Mouse (Mus musculus) lung, embryonic 14.5 days (tissue): ENCODE data around the gene Lrp1. TPM values are rescaled to one million over a fixed set of nuclear protein-coding genes. Genes with fewer than 3 reads are reported as not detected.

Experiments
- ATAC-seq: fragments of 200-750 bp; cut with Nextera tagmentation; 2 replicates; pipeline ENCODE4 v1.8.0; 2017; ENCODE audit warnings: mild to moderate bottlenecking, moderate TSS enrichment, moderate library complexity; ENCODE audit not compliant: insufficient read depth
- DNase-seq: peaks from one replicate; pipeline ENCODE4 v3.0.0-alpha.2; 2015
- H3K27ac ChIP-seq: fragments of 300-500 bp; sonication (generic); 2 replicates; pipeline ENCODE4 v1.5.1; 2014; ENCODE audit warnings: low read depth, mild to moderate bottlenecking, moderate library complexity
- H3K27me3 ChIP-seq: fragments of 300-500 bp; sonication (generic); 2 replicates; pipeline ENCODE4 v1.6.1; 2014; ENCODE audit warnings: low read length, control low read depth; ENCODE audit not compliant: insufficient read depth
- H3K36me3 ChIP-seq: fragments of 300-500 bp; sonication (generic); 2 replicates; pipeline ENCODE4 v1.6.1; 2014; ENCODE audit warnings: control low read depth; ENCODE audit not compliant: insufficient read depth
- H3K4me1 ChIP-seq: fragments of 300-500 bp; sonication (generic); 2 replicates; pipeline ENCODE4 v1.6.1; 2014; ENCODE audit warnings: antibody characterized with exemption, control low read depth; ENCODE audit not compliant: insufficient read depth
- H3K4me2 ChIP-seq: fragments of 300-500 bp; sonication (generic); 2 replicates; pipeline ENCODE4 v1.6.1; 2014; ENCODE audit warnings: mild to moderate bottlenecking
- H3K4me3 ChIP-seq: fragments of 300-500 bp; sonication (generic); 2 replicates; pipeline ENCODE4 v1.5.1; 2014; ENCODE audit warnings: low read depth, low read length
- H3K9ac ChIP-seq: fragments of 300-500 bp; sonication (generic); 2 replicates; pipeline ENCODE4 v1.6.1; 2014
- H3K9me3 ChIP-seq: fragments of 300-500 bp; sonication (generic); 2 replicates; pipeline ENCODE4 v1.6.1; 2016; ENCODE audit warnings: low read depth, low read length, control low read depth
- CTCF ChIP-seq: IDR thresholded peaks from 2 replicates; pipeline ENCODE4 v1.5.1; 2016; ENCODE audit warnings: antibody characterized with exemption, low read depth
- WGBS: fragments of 180-500 bp; shearing (Covaris S2); extraction: QIAGEN DNeasy Blood & Tissue Kit; methylation state at CpG from one replicate; pipeline ENCODE4 v1.1.7; 2014; 5-methylcytosine and 5-hydroxymethylcytosine counted together
- polyA plus RNA-seq: library from polyadenylated mRNA; unstranded; fragments of >200 nt; fragmentation: Nextera tagmentation; extraction: Ambion mirVana; gene quantifications from 2 replicates; pipeline ENCODE4 v1.2.1, GENCODE M21; 2014

Lrp1 gene
- polyA plus RNA-seq, 1 experiment from 2014 or later, result 68.7 TPM

DNA sequence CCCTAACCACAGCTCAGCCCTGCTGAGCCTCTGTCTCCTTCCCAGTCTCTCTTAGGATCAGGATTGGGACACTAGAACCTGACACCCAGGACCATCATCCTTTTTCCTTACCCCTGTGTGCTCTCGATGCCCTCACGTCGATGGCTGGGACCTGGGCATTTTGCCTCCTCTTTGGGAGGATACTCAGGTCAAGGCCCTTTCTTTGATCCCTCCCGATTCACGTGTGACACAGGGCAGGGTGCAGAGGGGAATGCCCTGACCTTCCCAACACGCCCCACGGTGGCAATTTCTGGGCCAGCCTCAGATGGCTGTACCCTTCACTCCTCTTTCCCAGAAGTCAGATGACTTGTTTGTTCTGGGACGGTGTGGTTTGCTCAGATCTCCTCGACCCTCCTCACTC lies 43.8 kb downstream of the Lrp1 start:
- no peak overlapping the region for H3K27ac ChIP-seq
- WGBS, result 72% methylated on average over 9 of the region's 9 CpGs
- H3K4me1 ChIP-seq, result no peaks in the 10 kb centered on the region
- H3K4me2 ChIP-seq, result no peak overlapping the region
- no peaks in the 10 kb centered on the region for H3K9me3 ChIP-seq
- no peak for DNase-seq
- no peak for ATAC-seq
- H3K27me3 ChIP-seq, result no peaks in the 10 kb centered on the region
- no peak for TF ChIP-seq CTCF
- H3K9ac ChIP-seq, result no peak overlapping the region
- H3K36me3 ChIP-seq, result peaks cover 91% of the 10 kb centered on the region
- H3K4me3 ChIP-seq, result no peak overlapping the region

DNA sequence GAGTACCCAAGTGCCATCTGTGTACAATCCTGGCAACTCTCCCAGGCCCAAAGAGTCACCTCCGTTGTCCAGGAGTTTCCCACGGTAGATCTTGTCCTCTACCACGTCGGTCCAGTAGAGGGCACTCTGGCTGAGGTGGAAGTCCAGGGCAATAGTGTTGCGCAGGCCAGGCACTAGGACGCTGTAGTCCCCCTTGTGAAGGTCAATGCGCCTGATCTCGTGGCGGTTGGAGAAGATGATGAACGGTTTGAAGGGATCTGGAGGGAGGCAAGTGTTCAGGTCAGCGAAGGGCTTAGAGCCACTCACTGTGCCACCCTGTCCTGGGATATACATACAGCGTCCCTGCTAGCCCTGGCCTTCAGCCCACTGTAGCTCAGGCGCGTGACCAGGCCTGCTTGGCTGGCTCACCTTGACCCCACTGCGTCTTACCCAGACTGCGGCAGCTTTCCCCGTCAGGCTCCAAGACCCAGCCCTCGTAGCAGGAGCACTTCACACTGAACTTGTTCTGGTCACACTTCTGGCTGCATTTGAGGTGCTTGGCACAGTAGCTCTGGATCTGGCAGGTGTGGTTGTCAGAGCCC lies 44.5 kb downstream of the Lrp1 start:
- peak; percentile 81 for TF ChIP-seq CTCF
- no peaks in the 10 kb centered on the region for H3K9me3 ChIP-seq
- H3K27me3 ChIP-seq, result no peaks in the 10 kb centered on the region
- H3K27ac ChIP-seq, result no peak overlapping the region
- H3K9ac ChIP-seq, result no peak overlapping the region
- H3K4me2 ChIP-seq, result no peak overlapping the region
- no peak overlapping the region for H3K4me3 ChIP-seq
- peak; percentile 76 for DNase-seq
- ATAC-seq, result peak; percentile 15; the same call in 1 of the 2 replicates
- WGBS, result 59% methylated on average over 18 of the region's 18 CpGs
- H3K4me1 ChIP-seq, result no peaks in the 10 kb centered on the region
- peaks cover 90% of the 10 kb centered on the region for H3K36me3 ChIP-seq

DNA sequence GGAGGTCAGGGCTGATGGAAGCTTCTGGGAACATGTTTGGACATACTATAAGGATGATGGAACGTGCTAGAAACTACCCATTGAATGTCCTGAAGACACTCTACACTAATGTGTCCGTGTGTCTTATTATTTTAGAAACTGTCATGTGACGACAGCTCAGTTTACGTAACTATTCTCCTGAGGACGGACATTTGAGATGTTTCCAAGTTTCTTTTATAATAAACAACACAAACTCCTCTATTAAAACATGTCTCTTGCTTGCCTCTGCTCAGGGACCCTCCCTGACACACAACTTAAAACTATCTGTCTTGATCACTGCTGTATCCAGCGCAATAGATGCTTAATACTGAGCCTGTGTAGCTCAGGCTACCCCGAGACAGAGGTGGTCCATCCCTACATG lies 45.2 kb downstream of the Lrp1 start:
- H3K4me2 ChIP-seq, result no peak overlapping the region
- no peak overlapping the region for H3K4me3 ChIP-seq
- H3K27me3 ChIP-seq, result no peaks in the 10 kb centered on the region
- H3K9me3 ChIP-seq, result no peaks in the 10 kb centered on the region
- TF ChIP-seq CTCF, result no peak
- ATAC-seq, result no peak
- H3K36me3 ChIP-seq, result peaks cover 92% of the 10 kb centered on the region
- DNase-seq, result no peak
- no peak overlapping the region for H3K9ac ChIP-seq
- H3K4me1 ChIP-seq, result no peaks in the 10 kb centered on the region
- no peak overlapping the region for H3K27ac ChIP-seq
- 71% methylated on average over 7 of the region's 7 CpGs for WGBS

DNA sequence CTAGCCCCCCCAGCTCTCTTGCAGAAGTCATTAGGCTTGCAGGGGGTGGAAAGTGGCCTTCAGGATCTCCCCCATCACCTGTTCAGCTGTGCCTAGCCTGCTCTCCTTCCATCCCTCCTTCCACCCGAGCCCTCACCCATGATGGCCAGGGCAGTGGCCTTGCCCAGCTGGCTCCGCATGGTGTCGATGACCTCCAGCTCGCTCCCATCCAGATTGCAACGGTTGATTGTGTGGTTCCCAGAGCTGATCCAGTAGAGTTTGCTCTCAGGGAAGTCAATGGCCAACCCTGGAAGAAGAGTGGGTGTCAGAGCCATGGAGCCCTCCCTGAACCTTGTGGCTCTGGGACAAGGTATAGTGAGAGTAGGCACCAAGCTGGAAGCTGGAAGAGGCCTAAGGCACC lies 48.7 kb downstream of the Lrp1 start:
- Histone ChIP-seq H3K9me3 (no peaks in the 10 kb centered on the region), H3K36me3 (peaks cover 85% of the 10 kb centered on the region), H3K4me2 (no peak overlapping the region), H3K4me1 (no peaks in the 10 kb centered on the region), H3K27ac (no peak overlapping the region), H3K4me3 (no peak overlapping the region), H3K9ac (no peak overlapping the region), H3K27me3 (no peaks in the 10 kb centered on the region)
- ATAC-seq (no peak), DNase-seq (no peak)
- no peak for TF ChIP-seq CTCF
- WGBS, result 91% methylated on average over 5 of the region's 5 CpGs

DNA sequence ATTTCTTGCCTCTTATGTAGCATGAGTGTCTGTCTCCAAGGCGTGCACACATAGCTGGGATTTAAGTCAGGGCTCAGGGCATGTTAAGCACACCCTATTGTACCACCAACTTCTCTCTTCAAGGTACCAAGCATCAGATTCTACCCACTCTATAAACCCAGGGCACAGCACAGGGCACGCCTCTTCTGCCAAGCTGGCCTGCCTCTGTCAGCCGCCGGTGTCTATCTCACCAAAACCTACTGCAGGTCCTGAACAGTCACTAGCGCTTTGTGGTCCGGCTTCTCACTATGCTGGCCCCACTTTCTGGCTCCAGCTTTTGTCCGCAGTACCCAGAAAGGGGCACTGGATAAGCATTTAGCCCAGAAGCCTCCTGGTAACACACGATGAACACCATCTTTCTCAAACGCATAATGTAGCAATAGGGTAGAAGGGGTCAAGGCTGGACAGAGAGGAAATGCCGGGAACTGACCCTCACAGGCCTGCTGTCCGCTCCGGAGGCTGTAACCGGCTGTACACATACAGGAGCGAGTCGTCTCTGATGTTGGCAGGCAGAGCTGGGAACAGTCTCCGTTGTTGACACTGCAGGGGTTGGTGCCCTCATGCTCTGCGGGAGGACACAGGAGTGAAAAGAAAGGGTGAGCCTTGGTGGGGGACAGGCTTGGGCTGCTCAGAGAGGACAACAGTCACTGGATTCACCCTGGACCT lies 49.9 kb downstream of the Lrp1 start:
- DNase-seq, result no peak
- Histone ChIP-seq H3K4me2 (no peak overlapping the region), H3K4me1 (no peaks in the 10 kb centered on the region), H3K4me3 (no peak overlapping the region), H3K36me3 (peaks cover 85% of the 10 kb centered on the region), H3K9ac (no peak overlapping the region), H3K27ac (no peak overlapping the region), H3K9me3 (no peaks in the 10 kb centered on the region), H3K27me3 (no peaks in the 10 kb centered on the region)
- no peak for ATAC-seq
- no peak for TF ChIP-seq CTCF
- 81% methylated on average over 17 of the region's 17 CpGs for WGBS

DNA sequence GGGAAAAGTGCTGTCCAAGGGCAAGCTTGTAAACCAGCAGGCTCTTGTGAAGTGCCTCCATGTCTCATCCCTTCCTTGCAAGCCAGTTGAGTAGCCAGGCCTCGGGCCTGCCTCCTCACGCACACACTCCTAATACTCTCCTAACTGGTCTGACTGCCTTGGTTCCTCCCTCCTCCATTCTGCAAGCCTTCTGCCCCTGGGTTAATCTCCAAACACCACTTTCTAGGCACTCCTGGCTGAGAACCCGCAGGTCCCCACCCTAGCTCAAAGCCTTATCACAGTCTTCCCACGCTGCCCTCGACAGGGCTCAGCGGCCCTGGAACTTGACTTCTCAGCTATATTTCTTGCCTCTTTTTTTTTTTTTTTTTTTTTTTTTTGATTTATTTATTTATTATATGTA lies 50.6 kb downstream of the Lrp1 start:
- TF ChIP-seq CTCF, result no peak
- H3K27ac ChIP-seq, result peak overlapping the region; percentile 9; the same call in 1 of the 2 replicates
- H3K9me3 ChIP-seq, result no peaks in the 10 kb centered on the region
- peaks cover 83% of the 10 kb centered on the region for H3K36me3 ChIP-seq
- H3K27me3 ChIP-seq, result no peaks in the 10 kb centered on the region
- H3K9ac ChIP-seq, result no peak overlapping the region
- ATAC-seq (peak; percentile 22; the same call in 1 of the 2 replicates), DNase-seq (peak; percentile 42)
- 53% methylated on average over 6 of the region's 6 CpGs for WGBS
- no peaks in the 10 kb centered on the region for H3K4me1 ChIP-seq
- no peak overlapping the region for H3K4me2 ChIP-seq
- no peak overlapping the region for H3K4me3 ChIP-seq

DNA sequence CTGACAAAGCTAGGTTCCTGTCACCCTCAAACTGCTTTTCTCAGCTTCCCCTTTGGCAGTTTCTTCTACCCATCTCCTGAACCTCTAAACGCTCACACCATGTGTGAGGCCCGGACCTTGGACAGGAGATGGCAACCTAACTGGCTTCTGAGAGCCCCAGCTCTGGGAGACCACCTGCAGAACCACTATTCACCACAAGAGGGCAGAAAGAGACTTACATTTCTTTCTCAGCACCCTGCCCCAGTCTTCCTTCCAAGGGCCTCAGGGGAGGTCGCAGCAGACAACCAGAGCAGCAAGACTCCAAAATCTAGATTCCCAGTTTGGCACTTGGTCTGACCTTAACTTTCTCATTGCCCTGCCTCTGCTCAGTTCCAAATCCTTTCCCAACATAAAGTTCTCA lies 51.5 kb downstream of the Lrp1 start:
- Histone ChIP-seq H3K4me3 (no peak overlapping the region), H3K4me1 (no peaks in the 10 kb centered on the region), H3K27ac (0 out of 2 replicates have a peak overlapping the region, but pooled peaks have one; percentile 2), H3K9me3 (no peaks in the 10 kb centered on the region), H3K4me2 (no peak overlapping the region), H3K36me3 (peaks cover 73% of the 10 kb centered on the region), H3K9ac (no peak overlapping the region), H3K27me3 (no peaks in the 10 kb centered on the region)
- WGBS, result 16% methylated on average over 3 of the region's 3 CpGs
- peak; percentile 96 for DNase-seq
- peak; percentile 89 for TF ChIP-seq CTCF
- peak; percentile 26; the same call in 1 of the 2 replicates for ATAC-seq
